Mouse (Mus musculus) forebrain, embryonic 13.5 days (tissue): ENCODE results near the gene Fam3c. TPM values are rescaled to one million over a fixed set of nuclear protein-coding genes. Genes with fewer than 3 reads are reported as not detected.
A peak's percentile ranks its signal among the peaks of the same experiment; 100 is the strongest.

Experiments
- ATAC-seq: fragments of 200-750 bp; cut with Nextera tagmentation; 2 replicates; pipeline ENCODE4 v1.8.0; 2017
- H3K27ac ChIP-seq: fragments of 300-500 bp; sonication (generic); 2 replicates; pipeline ENCODE4 v1.5.1; 2015; ENCODE audit warnings: inconsistent platforms, mild to moderate bottlenecking, moderate library complexity
- H3K27me3 ChIP-seq: fragments of 300-500 bp; sonication (generic); 2 replicates; pipeline ENCODE4 v1.6.1; 2015; ENCODE audit warnings: mild to moderate bottlenecking, inconsistent platforms
- H3K36me3 ChIP-seq: fragments of 300-500 bp; sonication (generic); 2 replicates; pipeline ENCODE4 v1.6.1; 2015; ENCODE audit warnings: mild to moderate bottlenecking, inconsistent platforms; ENCODE audit not compliant: poor library complexity, severe bottlenecking
- H3K4me1 ChIP-seq: fragments of 300-500 bp; sonication (generic); 2 replicates; pipeline ENCODE4 v1.6.1; 2015; ENCODE audit warnings: inconsistent platforms
- H3K4me2 ChIP-seq: fragments of 300-500 bp; sonication (generic); 2 replicates; pipeline ENCODE4 v1.6.1; 2015; ENCODE audit warnings: inconsistent platforms, mild to moderate bottlenecking, moderate library complexity
- H3K4me3 ChIP-seq: fragments of 300-500 bp; sonication (generic); 2 replicates; pipeline ENCODE4 v1.5.1; 2015; ENCODE audit warnings: mild to moderate bottlenecking, inconsistent platforms
- H3K9ac ChIP-seq: fragments of 300-500 bp; sonication (generic); 2 replicates; pipeline ENCODE4 v1.6.1; 2015; ENCODE audit warnings: mild to moderate bottlenecking, inconsistent platforms
- H3K9me3 ChIP-seq: fragments of 300-500 bp; sonication (generic); replicated peaks from 2 replicates; pipeline ENCODE4 v1.6.1; 2016; ENCODE audit warnings: inconsistent platforms
- WGBS: fragments of 180-500 bp; shearing (Covaris S2); methylation state at CpG from one replicate; pipeline ENCODE4 v1.1.7; 2015; 5-methylcytosine and 5-hydroxymethylcytosine counted together
- polyA plus RNA-seq: library from polyadenylated mRNA; unstranded; fragments of >200 nt; fragmentation: Nextera tagmentation; extraction: Ambion mirVana; gene quantifications from 2 replicates; pipeline ENCODE4 v1.2.1, GENCODE M21; 2015

The Fam3c gene
- polyA plus RNA-seq, 1 experiment from 2014 or later, result 32.9 TPM

- Histone ChIP-seq H3K4me2 (no peak overlapping the region), H3K4me3 (no peak overlapping the region), H3K9me3 (no peaks in the 10 kb centered on the region), H3K36me3 (no peaks in the 10 kb centered on the region), H3K27ac (no peak overlapping the region), H3K27me3 (no peaks in the 10 kb centered on the region), H3K4me1 (peaks cover 24% of the 10 kb centered on the region), H3K9ac (no peak overlapping the region)
- 85% methylated on average over 4 of the region's 4 CpGs for WGBS
- ATAC-seq, result no peak
Observed at GRCm38 (mm10) chr6:22350239-22350571, 5.8 kb downstream of the Fam3c start.

GRCm38 (mm10) chr6:22349531-22350238 lies 6.4 kb downstream of the Fam3c start:
- no peak overlapping the region for H3K27ac ChIP-seq
- 90% methylated on average over 11 of the region's 11 CpGs for WGBS
- no peaks in the 10 kb centered on the region for H3K36me3 ChIP-seq
- no peak overlapping the region for H3K4me2 ChIP-seq
- peaks cover 21% of the 10 kb centered on the region for H3K4me1 ChIP-seq
- no peaks in the 10 kb centered on the region for H3K27me3 ChIP-seq
- H3K4me3 ChIP-seq, result no peak overlapping the region
- no peak overlapping the region for H3K9ac ChIP-seq
- no peak for ATAC-seq
- no peaks in the 10 kb centered on the region for H3K9me3 ChIP-seq

GRCm38 (mm10) chr6:22348975-22349374 lies 7.1 kb downstream of the Fam3c start:
- no peak for ATAC-seq
- Histone ChIP-seq H3K36me3 (no peaks in the 10 kb centered on the region), H3K9ac (no peak overlapping the region), H3K4me3 (no peak overlapping the region), H3K4me2 (no peak overlapping the region), H3K9me3 (no peaks in the 10 kb centered on the region), H3K4me1 (peaks cover 20% of the 10 kb centered on the region), H3K27ac (no peak overlapping the region), H3K27me3 (no peaks in the 10 kb centered on the region)
- 96% methylated on average over 3 of the region's 3 CpGs for WGBS

- H3K9ac ChIP-seq, result no peak overlapping the region
- H3K9me3 ChIP-seq, result no peaks in the 10 kb centered on the region
- H3K27me3 ChIP-seq, result no peaks in the 10 kb centered on the region
- no peak overlapping the region for H3K27ac ChIP-seq
- peaks cover 17% of the 10 kb centered on the region for H3K4me1 ChIP-seq
- H3K36me3 ChIP-seq, result no peaks in the 10 kb centered on the region
- no peak overlapping the region for H3K4me2 ChIP-seq
- WGBS, result 78% methylated on average over 4 of the region's 4 CpGs
- 0 out of 2 replicates have a peak, but pooled peaks have one; percentile 48 for ATAC-seq
- no peak overlapping the region for H3K4me3 ChIP-seq
Observed at GRCm38 (mm10) chr6:22348130-22348529, 7.9 kb downstream of the Fam3c start.

GRCm38 (mm10) chr6:22347132-22347902 lies 8.7 kb downstream of the Fam3c start:
- Histone ChIP-seq H3K4me1 (peaks cover 14% of the 10 kb centered on the region), H3K4me3 (no peak overlapping the region), H3K36me3 (no peaks in the 10 kb centered on the region), H3K27ac (no peak overlapping the region), H3K9me3 (no peaks in the 10 kb centered on the region), H3K9ac (no peak overlapping the region), H3K27me3 (no peaks in the 10 kb centered on the region), H3K4me2 (no peak overlapping the region)
- WGBS, result 76% methylated on average over 8 of the region's 8 CpGs
- no peak for ATAC-seq

- Histone ChIP-seq H3K4me1 (peaks cover 14% of the 10 kb centered on the region), H3K4me3 (no peak overlapping the region), H3K27ac (no peak overlapping the region), H3K9ac (no peak overlapping the region), H3K36me3 (0 out of 2 replicates have a peak, but pooled peaks cover 3% of the 10 kb centered on the region), H3K27me3 (no peaks in the 10 kb centered on the region), H3K4me2 (no peak overlapping the region), H3K9me3 (no peaks in the 10 kb centered on the region)
- 60% methylated on average over 6 of the region's 6 CpGs for WGBS
- ATAC-seq, result no peak
Observed at GRCm38 (mm10) chr6:22344443-22344842, 11.6 kb downstream of the Fam3c start.

- no peak for ATAC-seq
- Histone ChIP-seq H3K4me1 (peaks cover 14% of the 10 kb centered on the region), H3K4me2 (no peak overlapping the region), H3K4me3 (no peak overlapping the region), H3K27ac (no peak overlapping the region), H3K9me3 (no peaks in the 10 kb centered on the region), H3K9ac (no peak overlapping the region), H3K36me3 (peaks cover 6% of the 10 kb centered on the region; the same call in 1 of the 2 replicates), H3K27me3 (no peaks in the 10 kb centered on the region)
- WGBS, result 95% methylated on average over 6 of the region's 6 CpGs
Observed at GRCm38 (mm10) chr6:22343706-22344105, 12.3 kb downstream of the Fam3c start.

- peaks cover 14% of the 10 kb centered on the region for H3K4me1 ChIP-seq
- no peak overlapping the region for H3K9ac ChIP-seq
- no peak overlapping the region for H3K27ac ChIP-seq
- WGBS, result 89% methylated on average over 3 of the region's 3 CpGs
- ATAC-seq, result no peak
- H3K9me3 ChIP-seq, result no peaks in the 10 kb centered on the region
- H3K4me2 ChIP-seq, result no peak overlapping the region
- H3K27me3 ChIP-seq, result no peaks in the 10 kb centered on the region
- H3K4me3 ChIP-seq, result no peak overlapping the region
- H3K36me3 ChIP-seq, result peaks cover 8% of the 10 kb centered on the region; the same call in 1 of the 2 replicates
Observed at GRCm38 (mm10) chr6:22343292-22343691, 12.8 kb downstream of the Fam3c start.

GRCm38 (mm10) chr6:22340779-22341178 lies 15.3 kb downstream of the Fam3c start:
- H3K36me3 ChIP-seq, result peaks cover 14% of the 10 kb centered on the region; the same call in 1 of the 2 replicates
- no peak overlapping the region for H3K9ac ChIP-seq
- H3K9me3 ChIP-seq, result no peaks in the 10 kb centered on the region
- H3K27ac ChIP-seq, result no peak overlapping the region
- 98% methylated on average over 14 of the region's 14 CpGs for WGBS
- H3K4me2 ChIP-seq, result no peak overlapping the region
- 0 out of 2 replicates have a peak, but pooled peaks cover 6% of the 10 kb centered on the region for H3K4me1 ChIP-seq
- no peak overlapping the region for H3K4me3 ChIP-seq
- H3K27me3 ChIP-seq, result no peaks in the 10 kb centered on the region
- ATAC-seq, result no peak

- H3K27ac ChIP-seq, result no peak overlapping the region
- H3K27me3 ChIP-seq, result no peaks in the 10 kb centered on the region
- peaks cover 14% of the 10 kb centered on the region; the same call in 1 of the 2 replicates for H3K36me3 ChIP-seq
- no peaks in the 10 kb centered on the region for H3K9me3 ChIP-seq
- H3K4me3 ChIP-seq, result no peak overlapping the region
- no peak overlapping the region for H3K4me2 ChIP-seq
- ATAC-seq, result no peak
- no peak overlapping the region for H3K9ac ChIP-seq
- WGBS, result 94% methylated on average over 15 of the region's 15 CpGs
- 0 out of 2 replicates have a peak, but pooled peaks cover 6% of the 10 kb centered on the region for H3K4me1 ChIP-seq
Observed at GRCm38 (mm10) chr6:22339763-22340542, 16.1 kb downstream of the Fam3c start.

- no peaks in the 10 kb centered on the region for H3K9me3 ChIP-seq
- no peak for ATAC-seq
- no peak overlapping the region for H3K27ac ChIP-seq
- WGBS, result 97% methylated on average over 2 of the region's 2 CpGs
- no peak overlapping the region for H3K9ac ChIP-seq
- H3K4me1 ChIP-seq, result no peaks in the 10 kb centered on the region
- peaks cover 4% of the 10 kb centered on the region; the same call in 1 of the 2 replicates for H3K36me3 ChIP-seq
- no peak overlapping the region for H3K4me2 ChIP-seq
- no peak overlapping the region for H3K4me3 ChIP-seq
- H3K27me3 ChIP-seq, result no peaks in the 10 kb centered on the region
Observed at GRCm38 (mm10) chr6:22332548-22332947, 23.5 kb downstream of the Fam3c start.
